Mouse (Mus musculus): ENCODE measurements around the gene Klhl36. TPM values are rescaled to one million over a fixed set of nuclear protein-coding genes. Genes with fewer than 3 reads are reported as not detected.

Gene Klhl36
- total RNA-seq, 4 experiments from 2014 or later: 7.4 to 8.6 (median 8.4) TPM

GRCm38 (mm10) chr8:119881917-119882316, 19.9 kb downstream of the Klhl36 start:
- DNase-seq (ENCODE audit: low spot score in 2 of 2): no peak

- no peak for DNase-seq (ENCODE audit: low spot score in 2 of 2)
These were observed 21.2 kb downstream of the Klhl36 start for GRCm38 (mm10) chr8:119883281-119883680.

GRCm38 (mm10) chr8:119885612-119886011, 23.5 kb downstream of the Klhl36 start:
- DNase-seq (ENCODE audit: low spot score in 2 of 2): no peak

- peak in 1 of 2 experiments; percentile 12 for DNase-seq (ENCODE audit: low spot score in 2 of 2)
These were observed 25.1 kb downstream of the Klhl36 start for GRCm38 (mm10) chr8:119887130-119887529.

DNA sequence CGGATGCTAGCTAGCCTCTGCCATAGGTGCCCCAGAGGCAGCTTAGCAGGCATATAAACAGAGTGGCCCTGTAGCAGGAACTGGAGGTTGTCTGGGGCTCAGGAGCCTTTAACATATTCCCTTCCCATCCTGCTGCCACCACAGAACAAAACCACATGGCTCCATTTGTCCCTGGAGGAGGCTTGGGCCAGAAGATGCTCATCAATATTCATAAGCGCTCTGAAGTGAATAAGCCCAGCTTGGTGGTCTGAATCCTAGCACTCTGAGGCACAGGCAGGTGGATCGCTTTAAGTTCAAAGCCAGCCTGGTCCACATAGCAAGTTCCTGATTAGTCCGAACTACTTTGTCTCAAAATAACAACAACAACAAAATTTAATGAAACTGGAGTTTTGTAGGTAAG, 25.9 kb downstream of the Klhl36 start:
- DNase-seq (ENCODE audit: low spot score in 2 of 2): no peak

DNA sequence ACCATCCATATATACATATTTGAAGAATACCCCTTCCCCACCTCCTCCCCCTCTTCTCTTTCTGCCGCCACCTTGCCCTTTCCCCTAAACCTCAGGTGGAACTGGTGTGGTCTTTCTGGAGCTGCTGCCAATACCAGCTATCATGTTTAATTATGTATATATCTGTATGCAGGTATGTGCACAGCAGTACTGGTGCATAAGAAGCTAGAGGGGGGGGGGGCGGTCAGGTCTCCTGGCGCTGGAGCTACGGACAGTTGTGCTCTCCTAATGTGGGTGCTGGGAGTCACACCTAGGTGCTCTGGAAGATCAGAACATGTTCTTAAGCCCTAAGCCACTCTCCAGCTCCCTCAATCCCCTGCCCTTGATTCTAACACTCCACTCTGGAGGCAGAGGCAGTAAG, 35.0 kb downstream of the Klhl36 start:
- no peak for DNase-seq (ENCODE audit: low spot score in 2 of 2)

DNA sequence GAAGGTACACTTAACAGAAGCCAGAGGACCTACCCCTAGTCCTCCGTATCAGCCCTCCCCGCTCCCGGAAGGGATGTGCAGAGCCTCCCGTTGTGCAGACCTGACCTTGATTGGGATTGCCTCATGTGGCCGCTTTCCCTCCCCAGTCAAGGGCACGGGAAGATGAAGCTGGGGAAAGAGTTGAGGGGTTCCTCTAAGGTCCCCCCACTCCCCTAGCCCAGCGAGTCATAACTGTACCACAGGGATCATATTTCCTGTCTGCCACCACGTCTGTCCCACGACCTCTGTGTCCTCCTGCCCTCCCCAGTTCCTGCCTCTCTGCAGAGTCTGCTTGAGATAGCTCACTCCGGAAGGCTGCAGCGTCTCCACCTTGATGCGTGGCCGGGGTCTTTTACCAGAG, 35.9 kb downstream of the Klhl36 start:
- DNase-seq (ENCODE audit: low spot score in 2 of 2): no peak

- DNase-seq (ENCODE audit: low spot score in 2 of 2): no peak
These were observed 39.3 kb downstream of the Klhl36 start for GRCm38 (mm10) chr8:119901349-119901748.

- DNase-seq (ENCODE audit: low spot score in 2 of 2): no peak
These were observed 39.9 kb downstream of the Klhl36 start for GRCm38 (mm10) chr8:119901952-119902351.

- DNase-seq (ENCODE audit: low spot score in 2 of 2): no peak
These were observed 42.4 kb downstream of the Klhl36 start for GRCm38 (mm10) chr8:119904323-119904911.

DNA sequence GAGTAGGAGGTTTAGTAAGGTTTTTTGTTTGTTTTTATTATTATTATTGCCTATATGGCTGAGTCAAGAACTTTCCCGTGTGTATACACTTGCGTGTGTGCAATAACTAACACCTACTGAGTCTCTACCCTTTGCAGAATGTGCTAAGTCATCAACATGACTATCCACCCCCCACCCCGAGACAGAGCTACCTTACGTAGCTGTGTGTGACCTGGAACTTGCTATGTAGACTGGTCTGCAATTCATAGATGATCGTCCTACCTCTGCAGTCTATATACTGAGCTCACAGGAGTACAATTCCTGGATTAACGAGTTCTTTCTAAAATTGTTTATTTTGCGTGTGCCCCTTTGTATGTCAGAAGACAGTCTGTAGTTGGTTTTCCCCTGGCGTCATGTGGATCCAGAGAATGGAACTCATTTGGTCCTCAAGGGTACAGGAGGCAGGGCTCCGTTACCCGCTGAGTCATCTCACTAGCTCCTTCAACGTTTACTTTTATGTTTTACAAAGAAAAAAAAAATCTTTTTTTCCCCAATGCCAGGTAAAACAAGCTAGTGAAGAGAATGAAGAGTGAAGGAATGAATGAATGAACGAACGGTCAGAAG, 48.0 kb downstream of the Klhl36 start, which contains the start of gene Usp10:
TSS of gene Usp10 (plus strand) at position 417 of the 603 bp plus-strand sequence.
- DNase-seq (ENCODE audit: low spot score in 2 of 2): no peak

DNA sequence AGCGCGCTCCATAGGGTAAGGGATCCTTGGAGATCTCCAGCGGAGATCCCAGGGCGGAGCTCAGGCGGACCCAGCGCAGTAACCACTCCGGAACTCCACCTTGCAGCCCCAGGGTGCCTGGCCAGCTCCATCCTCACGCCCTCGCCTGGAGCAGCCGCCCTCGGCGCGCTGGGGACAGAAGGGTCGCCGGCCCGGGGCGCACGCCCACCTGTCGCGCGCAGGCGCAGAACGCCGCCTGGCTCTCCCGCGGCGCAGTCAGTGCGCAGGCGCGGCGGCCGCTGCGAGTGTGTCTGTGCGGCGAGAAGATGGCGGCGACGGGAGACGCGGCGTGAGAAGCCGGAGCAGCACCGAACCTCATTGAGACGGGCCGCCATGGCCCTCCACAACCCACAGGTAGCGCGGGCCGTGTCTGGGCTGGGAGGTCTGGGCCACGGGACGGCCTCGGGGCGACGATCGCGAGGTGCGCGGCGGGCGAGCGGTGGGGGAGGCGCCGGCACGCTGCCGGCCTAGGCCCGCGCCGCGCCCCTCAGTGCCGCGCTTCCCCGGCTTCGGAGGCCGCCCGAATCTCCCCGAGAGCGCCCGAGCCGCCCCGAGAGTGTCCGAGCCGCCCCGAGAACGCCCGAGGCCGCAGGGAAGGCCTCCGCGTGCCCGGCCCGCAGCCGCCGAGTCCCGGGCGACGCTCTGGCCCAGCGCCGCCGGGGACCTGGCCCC, 48.6 kb downstream of the Klhl36 start, which contains the start of gene Gm20388:
TSS of gene Gm20388 (plus strand) at position 295 of the 711 bp plus-strand sequence.
- DNase-seq (ENCODE audit: low spot score in 2 of 2): peak; percentile 85 to 92

DNA sequence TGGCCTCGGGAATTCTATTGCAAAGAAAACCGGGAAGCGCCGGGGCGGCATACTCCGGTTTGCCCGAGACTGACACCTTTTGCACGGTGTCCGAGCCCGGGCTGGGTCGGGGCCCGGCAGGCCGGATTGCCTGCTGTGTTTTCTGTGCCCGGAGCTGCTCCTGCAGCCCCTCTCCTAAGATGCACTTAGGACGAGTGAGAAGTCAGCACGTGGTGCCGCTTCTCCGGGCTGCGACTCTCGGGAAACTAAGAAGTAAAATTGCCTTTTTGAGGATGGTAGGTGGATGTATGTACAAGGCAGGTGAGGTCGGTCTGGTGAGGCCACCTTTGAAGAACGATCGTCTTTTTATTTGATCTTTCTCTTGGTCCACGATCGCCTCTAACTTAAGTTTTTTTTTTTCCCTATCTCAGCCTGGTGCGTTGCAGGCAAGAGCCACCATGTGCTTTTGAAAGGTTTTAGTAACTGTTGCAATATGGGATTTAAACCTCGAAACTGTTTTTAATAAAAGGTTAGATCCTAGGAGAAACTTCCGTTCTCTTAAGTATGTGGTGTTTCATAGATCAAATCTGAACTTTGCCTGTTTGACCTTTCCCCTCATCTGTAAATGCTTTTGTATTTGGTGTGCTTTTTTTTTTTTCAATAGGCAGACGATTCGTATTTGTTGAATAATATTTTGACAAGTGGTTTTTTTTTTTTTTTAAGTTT, 49.3 kb downstream of the Klhl36 start:
- no peak for DNase-seq (ENCODE audit: low spot score in 2 of 2)

- no peak for DNase-seq (ENCODE audit: low spot score in 2 of 2)
These were observed 50.6 kb downstream of the Klhl36 start for GRCm38 (mm10) chr8:119912643-119913042.

DNA sequence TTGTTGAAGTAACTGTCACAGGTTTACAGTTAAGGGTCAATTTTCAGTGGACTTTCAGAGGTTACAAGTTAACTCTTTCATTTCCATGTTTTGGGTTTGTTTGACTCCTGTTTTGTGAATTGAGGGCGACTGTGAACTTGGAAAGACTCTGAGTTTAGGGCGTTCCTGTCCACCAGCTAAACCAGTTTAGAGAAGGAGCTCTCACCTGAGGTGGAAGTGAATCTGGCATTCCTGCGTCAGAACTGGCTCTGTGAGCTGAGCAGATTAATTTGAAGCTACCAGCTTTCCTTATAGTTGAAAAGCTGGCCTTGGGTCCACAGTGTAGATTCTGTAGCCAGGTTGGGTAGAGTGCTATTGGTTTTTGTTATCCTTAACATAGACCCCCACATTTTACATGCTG, 51.1 kb downstream of the Klhl36 start:
- no peak for DNase-seq (ENCODE audit: low spot score in 2 of 2)

DNA sequence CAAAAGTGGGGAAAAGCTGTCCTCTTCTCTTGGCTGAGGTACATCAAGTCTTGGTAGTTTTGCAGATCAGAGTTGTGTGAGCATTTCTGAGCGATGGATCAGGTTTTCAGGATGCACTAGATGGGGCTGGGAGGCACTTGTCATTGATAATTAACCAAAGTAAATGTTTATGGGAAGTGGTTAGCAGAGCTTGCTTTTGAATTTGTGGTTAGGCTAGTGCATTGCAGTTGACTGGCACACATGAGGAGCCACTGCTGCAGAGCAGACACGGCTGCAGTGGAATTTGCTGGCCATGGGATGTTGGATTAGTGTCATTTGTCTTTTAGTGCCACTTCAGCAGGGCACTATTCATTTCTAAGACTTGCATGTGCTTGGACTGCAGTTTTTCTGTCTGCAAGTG, 52.1 kb downstream of the Klhl36 start:
- DNase-seq (ENCODE audit: low spot score in 2 of 2): no peak

DNA sequence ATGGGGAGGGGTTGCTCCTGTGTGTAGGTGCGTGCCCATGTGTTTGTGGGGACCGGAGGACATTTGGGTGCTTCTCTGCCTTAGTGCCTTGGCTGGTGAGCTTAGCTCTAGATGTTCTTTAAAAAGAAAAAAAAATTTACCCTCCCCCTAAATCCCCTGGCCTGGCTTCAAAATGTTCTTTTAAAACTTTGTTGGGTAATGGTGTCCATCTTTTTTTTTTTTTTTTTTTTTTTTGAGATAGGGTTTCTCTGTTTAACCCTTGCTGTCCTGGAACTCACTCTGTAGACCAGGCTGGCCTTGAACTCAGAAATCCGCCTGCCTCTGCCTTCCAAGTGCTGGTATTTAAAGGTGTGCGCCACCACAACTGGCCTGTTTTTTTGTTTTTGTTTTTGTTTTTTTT, 53.2 kb downstream of the Klhl36 start:
- DNase-seq (ENCODE audit: low spot score in 2 of 2): no peak

- DNase-seq (ENCODE audit: low spot score in 2 of 2): no peak
These were observed 54.3 kb downstream of the Klhl36 start for GRCm38 (mm10) chr8:119916237-119916892.

DNA sequence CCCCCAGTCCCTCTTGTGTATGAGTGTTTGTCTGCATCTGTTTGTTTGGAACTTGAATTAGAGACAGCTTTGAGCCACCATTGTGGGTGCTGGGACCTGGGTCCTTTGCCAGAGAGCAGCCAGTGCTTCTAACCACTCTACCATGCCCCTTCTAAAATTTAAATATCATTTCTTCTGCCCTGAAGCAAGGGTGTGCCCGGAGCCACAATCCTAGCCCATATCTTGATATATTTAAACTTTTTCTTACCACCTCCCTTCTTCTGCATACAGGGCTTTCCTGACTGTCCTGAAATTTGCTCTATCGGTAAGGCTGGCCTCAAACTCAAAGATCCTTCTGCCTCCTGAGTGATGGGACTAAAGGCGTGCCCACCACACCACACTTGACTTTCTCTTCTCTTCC, 55.3 kb downstream of the Klhl36 start:
- DNase-seq (ENCODE audit: low spot score in 2 of 2): no peak

DNA sequence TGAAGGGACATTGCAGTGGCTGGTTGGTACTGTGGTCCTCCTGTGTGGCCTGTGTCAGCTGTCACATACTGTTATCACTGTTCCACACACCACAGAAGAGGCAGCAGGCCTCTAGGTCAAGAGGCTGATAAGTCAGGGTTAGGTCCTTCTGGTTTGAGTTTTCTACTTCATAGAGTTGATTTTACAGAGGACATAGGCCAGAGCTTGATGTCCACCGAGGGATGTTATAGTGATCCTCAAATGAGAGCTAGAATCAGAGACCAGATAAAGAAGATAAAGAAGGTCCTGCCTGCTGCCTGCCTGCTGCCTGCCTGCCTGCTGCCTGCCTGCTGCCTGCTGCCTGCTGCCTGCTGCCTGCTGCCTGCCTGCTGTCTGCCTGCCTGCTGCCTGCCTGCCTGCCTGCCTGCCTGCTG, 56.1 kb downstream of the Klhl36 start:
- no peak for DNase-seq (ENCODE audit: low spot score in 2 of 2)

DNA sequence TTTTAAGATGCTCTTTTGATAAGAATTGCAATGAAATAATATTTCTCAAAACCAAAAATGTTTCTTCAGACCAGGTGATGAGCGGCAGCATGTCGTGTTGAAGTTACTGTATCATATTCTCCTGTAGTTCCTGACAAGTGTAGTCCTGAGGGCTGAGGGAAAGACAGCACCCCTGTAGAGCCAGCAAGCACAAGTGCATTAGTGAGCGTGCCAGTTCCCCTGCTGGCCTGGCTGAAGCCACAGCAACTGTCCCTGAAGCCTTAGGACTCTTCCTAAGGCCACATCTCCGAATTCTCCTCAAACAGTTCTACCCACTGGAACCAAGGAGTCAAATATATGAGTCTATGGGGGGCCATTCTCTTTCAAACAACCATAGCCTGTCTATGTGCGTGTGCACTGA, 61.2 kb downstream of the Klhl36 start:
- DNase-seq (ENCODE audit: low spot score in 2 of 2): no peak
